Mouse (Mus musculus): ENCODE data around the gene Map1lc3a. TPM values are rescaled to one million over a fixed set of nuclear protein-coding genes. Genes with fewer than 3 reads are reported as not detected.

Map1lc3a gene
- polyA plus RNA-seq, 2 experiments: 7.7 to 16.1 TPM

GRCm38 (mm10) chr2:155242296-155242855, 33.7 kb upstream of the Map1lc3a start:
- peaks cover 4 to 5% of the 10 kb centered on the region in 2 experiments for H3K4me1 ChIP-seq (replicated peaks; ENCODE audit: control insufficient read depth in 2 of 2, insufficient read depth in 2 of 2, low read length in 1 of 2)
- TF ChIP-seq CTCF (IDR thresholded peaks at IDR 0.05; ENCODE audit: low read depth) (no peak), EP300 (IDR thresholded peaks at IDR 0.05; ENCODE audit: low read depth) (no peak)
- peaks cover 14% of the 10 kb centered on the region for H3K36me3 ChIP-seq (replicated peaks; ENCODE audit: control insufficient read depth, insufficient read depth, low read depth)
- WGBS (ENCODE audit: insufficient replicate concordance): 75% methylated on average over 7 of the region's 7 CpGs
- no peak overlapping the region for H3K9ac ChIP-seq (replicated peaks)
- DNase-seq (ENCODE audit: low read depth in 3 of 3, low spot score in 3 of 3) (no peak), ATAC-seq (ENCODE audit: insufficient read depth) (no peak)
- no peak overlapping the region for H3K27ac ChIP-seq
- no peak overlapping the region for H3K4me2 ChIP-seq (ENCODE audit: low read depth)
- no peaks in the 10 kb centered on the region for H3K27me3 ChIP-seq (ENCODE audit: control insufficient read depth, insufficient read depth, low read length)
- H3K4me3 ChIP-seq (ENCODE audit: insufficient read depth in 1 of 2, low read depth in 2 of 2, low read length in 2 of 2): no peak overlapping the region
- no peaks in the 10 kb centered on the region for H3K9me3 ChIP-seq (ENCODE audit: control insufficient read depth, low read length)

- Histone ChIP-seq H3K4me3 (ENCODE audit: insufficient read depth in 1 of 2, low read depth in 2 of 2, low read length in 2 of 2) (no peak overlapping the region), H3K27me3 (ENCODE audit: control insufficient read depth, insufficient read depth, low read length) (no peaks in the 10 kb centered on the region), H3K9ac (replicated peaks) (no peak overlapping the region), H3K27ac (no peak overlapping the region), H3K4me2 (ENCODE audit: low read depth) (no peak overlapping the region), H3K9me3 (ENCODE audit: control insufficient read depth, low read length) (no peaks in the 10 kb centered on the region), H3K36me3 (replicated peaks; ENCODE audit: control insufficient read depth, insufficient read depth, low read depth) (peaks cover 23% of the 10 kb centered on the region), H3K4me1 (replicated peaks; ENCODE audit: control insufficient read depth in 2 of 2, insufficient read depth in 2 of 2, low read length in 1 of 2) (no peaks in the 10 kb centered on the region)
- ATAC-seq (ENCODE audit: insufficient read depth) (no peak), DNase-seq (ENCODE audit: low read depth in 3 of 3, low spot score in 3 of 3) (no peak)
- TF ChIP-seq CTCF (IDR thresholded peaks at IDR 0.05; ENCODE audit: low read depth): no peak
- no peak for TF ChIP-seq EP300 (IDR thresholded peaks at IDR 0.05; ENCODE audit: low read depth)
- 69% methylated on average over 4 of the region's 4 CpGs for WGBS (ENCODE audit: insufficient replicate concordance)
Measured at GRCm38 (mm10) chr2:155246231-155246630, 29.9 kb upstream of the Map1lc3a start.

- H3K36me3 ChIP-seq (replicated peaks; ENCODE audit: control insufficient read depth, insufficient read depth, low read depth): peaks cover 22% of the 10 kb centered on the region
- no peak for ATAC-seq (ENCODE audit: insufficient read depth)
Measured at GRCm38 (mm10) chr2:155248206-155248605, 27.9 kb upstream of the Map1lc3a start.

GRCm38 (mm10) chr2:155248718-155249117, 27.4 kb upstream of the Map1lc3a start:
- TF ChIP-seq EP300 (IDR thresholded peaks at IDR 0.05; ENCODE audit: low read depth) (no peak), CTCF (IDR thresholded peaks at IDR 0.05; ENCODE audit: low read depth) (peak; percentile 29)
- Histone ChIP-seq H3K27ac (no peak overlapping the region), H3K27me3 (ENCODE audit: control insufficient read depth, insufficient read depth, low read length) (no peaks in the 10 kb centered on the region), H3K9me3 (ENCODE audit: control insufficient read depth, low read length) (no peaks in the 10 kb centered on the region), H3K9ac (replicated peaks) (no peak overlapping the region), H3K36me3 (replicated peaks; ENCODE audit: control insufficient read depth, insufficient read depth, low read depth) (peaks cover 19% of the 10 kb centered on the region), H3K4me3 (ENCODE audit: insufficient read depth in 1 of 2, low read depth in 2 of 2, low read length in 2 of 2) (no peak overlapping the region), H3K4me2 (ENCODE audit: low read depth) (no peak overlapping the region), H3K4me1 (replicated peaks; ENCODE audit: control insufficient read depth in 2 of 2, insufficient read depth in 2 of 2, low read length in 1 of 2) (no peaks in the 10 kb centered on the region)
- DNase-seq (ENCODE audit: low read depth in 3 of 3, low spot score in 3 of 3) (no peak), ATAC-seq (ENCODE audit: insufficient read depth) (no peak)
- WGBS (ENCODE audit: insufficient replicate concordance): 53% methylated on average over 2 of the region's 2 CpGs

More at GRCm38 (mm10) chr2:155248206-155248605, 27.9 kb upstream of the Map1lc3a start:
- no peak for TF ChIP-seq CTCF (IDR thresholded peaks at IDR 0.05; ENCODE audit: low read depth)
- no peak for TF ChIP-seq EP300 (IDR thresholded peaks at IDR 0.05; ENCODE audit: low read depth)
- H3K4me1 ChIP-seq (replicated peaks; ENCODE audit: control insufficient read depth in 2 of 2, insufficient read depth in 2 of 2, low read length in 1 of 2): no peaks in the 10 kb centered on the region
- no peaks in the 10 kb centered on the region for H3K9me3 ChIP-seq (ENCODE audit: control insufficient read depth, low read length)
- no peak overlapping the region for H3K4me3 ChIP-seq (ENCODE audit: insufficient read depth in 1 of 2, low read depth in 2 of 2, low read length in 2 of 2)
- no peak overlapping the region for H3K27ac ChIP-seq
- no peaks in the 10 kb centered on the region for H3K27me3 ChIP-seq (ENCODE audit: control insufficient read depth, insufficient read depth, low read length)
- H3K4me2 ChIP-seq (ENCODE audit: low read depth): no peak overlapping the region
- no peak overlapping the region for H3K9ac ChIP-seq (replicated peaks)
- WGBS (ENCODE audit: insufficient replicate concordance): 50% methylated on average over 1 of the region's 1 CpGs
- no peak for DNase-seq (ENCODE audit: low read depth in 3 of 3, low spot score in 3 of 3)

GRCm38 (mm10) chr2:155249588-155249987, 26.5 kb upstream of the Map1lc3a start:
- no peaks in the 10 kb centered on the region for H3K9me3 ChIP-seq (ENCODE audit: control insufficient read depth, low read length)

More at GRCm38 (mm10) chr2:155249588-155249987, 26.5 kb upstream of the Map1lc3a start:
- no peak for ATAC-seq (ENCODE audit: insufficient read depth)
- no peaks in the 10 kb centered on the region for H3K27me3 ChIP-seq (ENCODE audit: control insufficient read depth, insufficient read depth, low read length)
- TF ChIP-seq CTCF (IDR thresholded peaks at IDR 0.05; ENCODE audit: low read depth) (no peak), EP300 (IDR thresholded peaks at IDR 0.05; ENCODE audit: low read depth) (no peak)
- peaks cover 14% of the 10 kb centered on the region for H3K36me3 ChIP-seq (replicated peaks; ENCODE audit: control insufficient read depth, insufficient read depth, low read depth)
- H3K4me2 ChIP-seq (ENCODE audit: low read depth): no peak overlapping the region
- H3K27ac ChIP-seq: no peak overlapping the region
- 69% methylated on average over 5 of the region's 5 CpGs for WGBS (ENCODE audit: insufficient replicate concordance)
- H3K9ac ChIP-seq (replicated peaks): no peak overlapping the region
- DNase-seq (ENCODE audit: low read depth in 3 of 3, low spot score in 3 of 3): no peak
- no peaks in the 10 kb centered on the region for H3K4me1 ChIP-seq (replicated peaks; ENCODE audit: control insufficient read depth in 2 of 2, insufficient read depth in 2 of 2, low read length in 1 of 2)
- H3K4me3 ChIP-seq (ENCODE audit: insufficient read depth in 1 of 2, low read depth in 2 of 2, low read length in 2 of 2): no peak overlapping the region

Measured in liver, embryonic 14.5 days (tissue).